Mouse (Mus musculus): Measurements from ENCODE around the gene Pdzd2. TPM values are rescaled to one million over a fixed set of nuclear protein-coding genes. Genes with fewer than 3 reads are reported as not detected.
A peak's percentile ranks its signal among the peaks of the same experiment; 100 is the strongest.

Pdzd2 gene
- total RNA-seq, 2 experiments from 2014 or later, result 44.8 to 61.6 TPM

GRCm38 (mm10) chr15:12430670-12431069, 309.1 kb downstream of the Pdzd2 start:
- no peak for DNase-seq

- no peak for DNase-seq
These were observed 309.9 kb downstream of the Pdzd2 start for GRCm38 (mm10) chr15:12429572-12430431.

GRCm38 (mm10) chr15:12427818-12428217, 311.9 kb downstream of the Pdzd2 start:
- DNase-seq, result no peak

DNA sequence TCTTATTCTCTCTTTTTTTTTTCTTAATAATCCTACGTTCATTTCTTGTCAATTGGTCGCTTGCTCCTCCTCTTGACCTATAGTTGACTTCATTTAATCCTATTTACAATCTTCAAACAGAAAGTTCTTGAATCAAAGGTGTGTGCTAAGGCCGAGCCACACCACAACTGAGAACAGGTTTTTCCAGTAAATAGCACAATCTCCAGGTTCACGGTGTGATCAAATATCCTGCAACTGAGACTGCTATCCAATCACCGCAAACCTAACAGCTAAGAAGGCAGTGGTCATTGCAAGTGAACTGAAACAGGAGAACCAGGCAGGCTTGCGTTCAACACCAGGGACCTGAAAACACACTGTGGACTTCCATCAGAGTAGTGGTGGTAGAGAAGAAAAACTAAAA, 313.4 kb downstream of the Pdzd2 start:
- DNase-seq, result no peak

- DNase-seq, result no peak
These were observed 314.6 kb downstream of the Pdzd2 start for GRCm38 (mm10) chr15:12425049-12425627.

DNA sequence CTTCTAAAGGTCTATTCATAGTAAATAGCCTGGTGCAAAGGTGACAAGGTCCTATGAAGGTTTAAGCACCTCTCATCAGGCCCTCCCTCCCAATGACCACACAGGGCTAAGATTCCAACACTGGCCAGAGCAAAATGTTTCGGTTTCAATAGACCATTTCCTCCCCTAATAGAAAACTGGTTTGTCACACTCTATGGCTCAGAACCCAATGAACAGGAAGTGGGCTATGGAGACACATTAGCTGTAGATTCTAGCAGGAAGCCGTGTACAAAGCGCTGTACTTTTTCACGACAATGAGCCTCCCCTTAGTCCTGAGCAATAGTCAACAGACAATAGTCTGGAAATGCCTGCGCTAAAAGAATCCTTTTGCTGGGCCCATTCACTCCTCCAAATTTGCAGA, 315.5 kb downstream of the Pdzd2 start:
- no peak for DNase-seq

DNA sequence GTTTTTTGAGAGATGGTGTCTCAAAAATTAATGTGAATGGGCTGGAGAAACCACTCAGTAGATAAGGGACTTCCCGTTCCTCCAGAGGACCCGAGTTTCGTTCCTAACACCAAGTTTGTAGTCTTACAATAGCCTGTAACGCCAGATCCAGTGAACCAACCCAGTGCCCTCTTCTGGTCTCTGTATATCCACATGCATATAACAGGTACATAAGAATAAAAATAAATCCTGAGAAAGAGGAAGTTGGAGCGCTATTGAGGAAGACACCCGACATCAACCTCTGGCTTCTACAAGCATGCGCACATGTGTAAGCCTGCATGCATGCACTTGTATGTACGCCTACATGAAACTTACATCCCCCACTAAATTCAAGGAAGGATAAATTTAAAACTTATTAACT, 318.8 kb downstream of the Pdzd2 start:
- DNase-seq, result no peak

- no peak for DNase-seq
These were observed 319.3 kb downstream of the Pdzd2 start for GRCm38 (mm10) chr15:12420376-12420775.

GRCm38 (mm10) chr15:12419446-12419845, 320.3 kb downstream of the Pdzd2 start:
- DNase-seq, result no peak

GRCm38 (mm10) chr15:12415536-12416200, 324.1 kb downstream of the Pdzd2 start:
- no peak for DNase-seq

DNA sequence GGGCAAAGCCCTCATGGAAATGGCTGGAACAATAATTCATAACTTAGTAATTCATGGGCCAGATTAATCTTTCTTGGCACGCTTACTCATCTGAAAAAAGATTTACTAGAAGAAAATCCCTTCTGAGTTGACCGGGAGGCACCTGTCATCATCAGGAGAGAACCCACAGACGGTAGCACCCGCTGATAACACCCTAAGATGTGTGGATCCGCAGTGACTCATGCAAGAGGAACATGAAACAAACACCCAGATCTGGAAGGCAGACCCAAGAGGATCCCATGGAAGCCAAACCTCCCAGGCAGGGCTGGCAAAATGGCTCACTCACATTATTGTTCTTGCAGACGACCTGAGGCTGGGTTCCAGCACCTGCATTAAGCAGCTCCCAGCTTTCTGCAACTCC, 325.0 kb downstream of the Pdzd2 start:
- no peak for DNase-seq

GRCm38 (mm10) chr15:12408205-12408604, 331.5 kb downstream of the Pdzd2 start:
- DNase-seq, result no peak

- no peak for DNase-seq
These were observed 334.1 kb downstream of the Pdzd2 start for GRCm38 (mm10) chr15:12405592-12405991.

GRCm38 (mm10) chr15:12397032-12397431, 342.7 kb downstream of the Pdzd2 start:
- DNase-seq, result no peak

DNA sequence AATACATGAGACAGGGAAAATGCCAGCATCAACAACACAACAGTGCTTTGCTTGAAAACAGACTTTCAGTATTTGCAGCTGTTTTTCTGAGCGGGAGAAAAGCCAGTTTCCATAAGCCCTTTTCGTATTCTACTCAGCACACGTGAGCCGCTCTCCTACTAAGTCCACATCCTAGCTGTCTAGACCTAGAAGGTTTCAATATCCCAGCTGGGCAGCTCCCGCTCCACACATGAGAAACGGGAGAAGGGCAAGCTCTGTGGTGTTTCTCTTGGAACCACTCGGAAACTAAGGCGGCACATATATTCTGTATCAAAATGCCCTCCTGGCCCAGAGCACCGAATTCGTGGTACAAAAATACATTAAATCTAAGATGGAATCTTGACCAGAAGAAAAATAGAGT, 345.0 kb downstream of the Pdzd2 start:
- DNase-seq, result no peak

GRCm38 (mm10) chr15:12388726-12389489, 350.8 kb downstream of the Pdzd2 start:
- DNase-seq, result no peak

DNA sequence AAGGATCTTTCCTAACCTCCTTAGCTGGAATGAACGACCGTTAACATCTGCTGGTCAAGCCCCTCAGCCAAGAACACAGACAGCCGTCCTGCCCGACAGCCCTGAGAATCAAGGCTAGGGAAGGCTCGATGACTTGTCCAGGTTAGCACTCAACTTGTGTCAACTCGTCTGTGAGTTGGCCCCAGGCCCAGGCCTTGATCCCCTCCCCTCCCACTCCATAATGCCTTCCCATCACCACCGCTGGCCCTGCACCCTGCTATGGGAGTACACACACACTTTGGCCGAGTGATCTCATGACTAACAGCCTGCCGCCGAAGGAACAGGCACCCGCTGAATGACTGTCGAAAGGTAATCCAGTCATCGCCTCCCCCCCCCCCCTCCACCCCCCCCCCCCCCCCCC, 355.0 kb downstream of the Pdzd2 start:
- DNase-seq, result no peak

- peak; percentile 53 for DNase-seq
These were observed 359.2 kb downstream of the Pdzd2 start for GRCm38 (mm10) chr15:12380548-12380947.

- no peak for DNase-seq
These were observed 359.7 kb downstream of the Pdzd2 start for GRCm38 (mm10) chr15:12380057-12380456.

DNA sequence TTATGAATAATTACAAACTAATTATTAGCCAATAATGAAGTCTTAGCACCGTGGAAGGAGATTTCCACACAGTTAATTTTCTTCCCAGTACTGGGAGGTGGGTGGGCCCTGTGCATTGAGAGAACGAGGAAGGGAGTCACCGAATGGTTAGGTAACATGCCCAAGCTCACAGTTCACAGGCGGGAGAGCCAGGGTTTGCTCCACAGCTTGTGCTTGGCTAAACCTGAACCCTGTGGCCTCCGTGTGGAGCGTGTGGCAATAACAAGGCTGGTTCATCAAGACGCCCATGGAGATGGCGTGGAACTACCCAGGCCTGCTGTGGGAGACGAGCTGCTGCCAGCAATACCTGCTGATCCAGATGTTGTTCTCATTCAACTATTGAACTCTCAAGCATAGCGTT, 361.9 kb downstream of the Pdzd2 start:
- DNase-seq, result no peak

DNA sequence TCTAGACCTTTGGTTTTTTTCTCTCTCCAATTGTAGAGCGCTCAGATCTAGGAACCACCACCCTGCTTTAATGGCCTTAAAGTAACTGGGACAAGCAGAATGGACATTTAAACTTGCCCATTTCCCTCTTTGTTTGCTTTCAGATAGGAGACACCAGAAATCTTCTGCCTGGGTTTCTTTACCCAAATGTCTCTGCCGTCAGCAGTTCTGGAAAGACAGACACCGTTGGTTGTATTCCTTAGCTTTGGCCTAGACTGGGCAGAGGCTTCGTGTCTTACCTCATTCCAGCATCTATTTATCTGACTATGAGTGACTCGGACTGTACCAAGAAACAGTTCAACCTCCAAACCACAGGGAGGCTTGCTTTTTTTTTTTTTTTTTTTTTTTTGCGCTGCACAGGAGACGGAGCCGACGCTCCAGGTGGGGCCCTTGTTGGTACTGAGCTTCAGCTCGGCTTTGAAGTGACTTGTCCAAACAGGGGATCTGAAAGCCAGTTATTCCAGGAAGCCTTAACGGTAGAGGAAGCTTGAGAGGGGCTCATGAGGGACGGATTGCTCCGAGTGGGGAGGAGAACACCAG, 363.1 kb downstream of the Pdzd2 start:
- DNase-seq, result no peak

GRCm38 (mm10) chr15:12375641-12376311, 363.9 kb downstream of the Pdzd2 start:
- DNase-seq, result peak; percentile 86
